Mouse (Mus musculus) liver, embryonic 15.5 days (tissue): ENCODE measurements around the gene Rpia. TPM values are rescaled to one million over a fixed set of nuclear protein-coding genes. Genes with fewer than 3 reads are reported as not detected.

Source experiments
- ATAC-seq: fragments of 200-750 bp; cut with Nextera tagmentation; 2 replicates; pipeline ENCODE4 v1.8.0; 2017; ENCODE audit warnings: moderate number of reproducible peaks, mild to moderate bottlenecking, moderate library complexity; ENCODE audit not compliant: insufficient read depth
- H3K27ac ChIP-seq: fragments of 300-500 bp; sonication (generic); replicated peaks from 2 replicates; pipeline ENCODE4 v1.5.1; 2015; ENCODE audit warnings: mild to moderate bottlenecking, inconsistent platforms
- H3K27me3 ChIP-seq: fragments of 300-500 bp; sonication (generic); 2 replicates; pipeline ENCODE4 v1.6.1; 2015; ENCODE audit warnings: mild to moderate bottlenecking, inconsistent platforms
- H3K36me3 ChIP-seq: fragments of 300-500 bp; sonication (generic); replicated peaks from 2 replicates; pipeline ENCODE4 v1.6.1; 2015; ENCODE audit warnings: moderate library complexity, mild to moderate bottlenecking, inconsistent platforms
- H3K4me1 ChIP-seq: fragments of 300-500 bp; sonication (generic); replicated peaks from 2 replicates; pipeline ENCODE4 v1.6.1; 2015; ENCODE audit warnings: inconsistent platforms
- H3K4me2 ChIP-seq: fragments of 300-500 bp; sonication (generic); 2 replicates; pipeline ENCODE4 v1.6.1; 2015; ENCODE audit warnings: moderate library complexity, mild to moderate bottlenecking, inconsistent platforms
- H3K4me3 ChIP-seq: fragments of 300-500 bp; sonication (generic); replicated peaks from 2 replicates; pipeline ENCODE4 v1.5.1; 2015; ENCODE audit warnings: mild to moderate bottlenecking, inconsistent platforms
- H3K9ac ChIP-seq: fragments of 300-500 bp; sonication (generic); 2 replicates; pipeline ENCODE4 v1.6.1; 2015; ENCODE audit warnings: moderate library complexity, mild to moderate bottlenecking, inconsistent platforms
- H3K9me3 ChIP-seq: fragments of 300-500 bp; sonication (generic); replicated peaks from 2 replicates; pipeline ENCODE4 v1.6.1; 2016; ENCODE audit warnings: inconsistent platforms
- WGBS: fragments of 180-500 bp; shearing (Covaris S2); methylation state at CpG from one replicate; pipeline ENCODE4 v1.1.7; 2015; ENCODE audit warnings: mixed read lengths; ENCODE audit not compliant: insufficient replicate concordance; 5-methylcytosine and 5-hydroxymethylcytosine counted together
- polyA plus RNA-seq: library from polyadenylated mRNA; unstranded; fragments of >200 nt; fragmentation: Nextera tagmentation; extraction: Ambion mirVana; gene quantifications from 2 replicates; pipeline ENCODE4 v1.2.1, GENCODE M21; 2015

Rpia gene
- polyA plus RNA-seq, 1 experiment from 2014 or later, result 2.9 TPM

DNA sequence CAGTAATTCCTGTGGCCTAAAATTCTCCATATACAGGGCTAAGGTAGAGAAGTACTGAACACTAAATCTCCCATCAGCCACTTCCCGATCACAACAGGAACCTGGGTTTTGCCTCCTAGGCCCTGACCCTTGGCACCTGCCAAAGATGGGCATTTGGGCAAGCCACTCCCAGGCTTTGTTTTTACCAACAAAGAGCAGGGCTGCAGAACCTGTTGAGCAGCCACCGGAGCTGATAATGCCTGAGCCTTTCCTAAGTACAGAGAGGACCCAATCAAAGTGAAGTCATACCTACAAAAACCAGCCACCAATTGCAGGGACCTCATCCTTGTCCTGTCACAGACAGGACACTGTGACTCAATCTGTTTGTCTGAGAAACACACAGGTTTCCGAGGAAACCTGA is 7.2 kb downstream of the Rpia start:
- Histone ChIP-seq H3K9me3 (no peaks in the 10 kb centered on the region), H3K36me3 (peaks cover 54% of the 10 kb centered on the region), H3K4me3 (no peak overlapping the region), H3K4me2 (no peak overlapping the region), H3K9ac (no peak overlapping the region), H3K27ac (no peak overlapping the region), H3K27me3 (no peaks in the 10 kb centered on the region), H3K4me1 (peaks cover 42% of the 10 kb centered on the region)
- ATAC-seq, result no peak
- 83% methylated on average over 3 of the region's 3 CpGs for WGBS

DNA sequence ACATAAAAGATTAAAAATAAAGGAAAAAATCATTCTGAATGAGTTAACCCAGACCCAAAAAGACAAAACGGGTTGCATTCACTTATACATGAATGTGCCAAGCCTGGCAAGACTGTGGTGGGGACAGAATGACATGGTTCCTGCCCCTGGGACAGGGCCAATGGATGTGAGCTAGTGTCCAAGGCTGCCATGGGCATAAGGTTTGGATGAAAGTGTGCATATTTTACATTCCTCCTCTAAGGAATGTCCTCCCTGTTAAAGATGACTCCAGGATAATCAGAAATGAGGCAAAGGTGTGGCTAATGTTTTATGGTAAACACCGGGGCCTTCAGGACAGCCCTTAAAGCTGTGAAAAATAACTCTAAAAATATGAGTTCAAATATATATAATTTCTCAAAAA is 10.7 kb downstream of the Rpia start:
- no peak overlapping the region for H3K9ac ChIP-seq
- no peak overlapping the region for H3K4me2 ChIP-seq
- 88% methylated on average over 2 of the region's 2 CpGs for WGBS
- no peak overlapping the region for H3K4me3 ChIP-seq
- no peaks in the 10 kb centered on the region for H3K9me3 ChIP-seq
- H3K36me3 ChIP-seq, result peaks cover 55% of the 10 kb centered on the region
- no peak for ATAC-seq
- peaks cover 25% of the 10 kb centered on the region for H3K4me1 ChIP-seq
- no peaks in the 10 kb centered on the region for H3K27me3 ChIP-seq
- no peak overlapping the region for H3K27ac ChIP-seq

- no peak overlapping the region for H3K4me2 ChIP-seq
- no peaks in the 10 kb centered on the region for H3K27me3 ChIP-seq
- H3K36me3 ChIP-seq, result peaks cover 82% of the 10 kb centered on the region
- H3K4me1 ChIP-seq, result peaks cover 15% of the 10 kb centered on the region
- H3K9me3 ChIP-seq, result no peaks in the 10 kb centered on the region
- H3K27ac ChIP-seq, result no peak overlapping the region
- no peak overlapping the region for H3K9ac ChIP-seq
- no peak for ATAC-seq
- H3K4me3 ChIP-seq, result no peak overlapping the region
- WGBS, result 82% methylated on average over 2 of the region's 2 CpGs
Measured at GRCm38 (mm10) chr6:70774372-70774771, 17.7 kb downstream of the Rpia start.

DNA sequence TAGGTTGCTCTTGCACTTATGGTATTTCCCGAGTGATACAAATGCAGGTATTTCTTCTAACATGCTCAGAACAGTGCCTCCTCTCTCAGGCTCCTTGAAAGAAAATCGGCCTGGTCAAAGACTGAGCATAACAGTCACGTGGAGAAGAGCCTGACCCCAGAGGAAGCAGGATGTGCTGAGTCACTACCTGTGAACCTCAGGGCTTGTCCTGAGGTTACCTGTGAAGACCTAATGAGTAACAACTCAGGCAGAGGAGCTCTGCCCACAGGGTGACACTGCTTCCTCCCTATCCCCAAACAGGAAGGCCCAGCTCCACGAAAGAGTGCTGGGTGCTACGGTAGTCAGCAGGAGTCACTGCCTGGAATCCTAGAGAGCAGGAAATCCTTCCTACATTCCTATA is 18.3 kb downstream of the Rpia start:
- no peak overlapping the region for H3K4me2 ChIP-seq
- no peak overlapping the region for H3K4me3 ChIP-seq
- peaks cover 11% of the 10 kb centered on the region for H3K4me1 ChIP-seq
- H3K36me3 ChIP-seq, result peaks cover 88% of the 10 kb centered on the region
- 46% methylated on average over 5 of the region's 5 CpGs for WGBS
- H3K27ac ChIP-seq, result no peak overlapping the region
- no peak for ATAC-seq
- H3K9me3 ChIP-seq, result no peaks in the 10 kb centered on the region
- no peaks in the 10 kb centered on the region for H3K27me3 ChIP-seq
- no peak overlapping the region for H3K9ac ChIP-seq

DNA sequence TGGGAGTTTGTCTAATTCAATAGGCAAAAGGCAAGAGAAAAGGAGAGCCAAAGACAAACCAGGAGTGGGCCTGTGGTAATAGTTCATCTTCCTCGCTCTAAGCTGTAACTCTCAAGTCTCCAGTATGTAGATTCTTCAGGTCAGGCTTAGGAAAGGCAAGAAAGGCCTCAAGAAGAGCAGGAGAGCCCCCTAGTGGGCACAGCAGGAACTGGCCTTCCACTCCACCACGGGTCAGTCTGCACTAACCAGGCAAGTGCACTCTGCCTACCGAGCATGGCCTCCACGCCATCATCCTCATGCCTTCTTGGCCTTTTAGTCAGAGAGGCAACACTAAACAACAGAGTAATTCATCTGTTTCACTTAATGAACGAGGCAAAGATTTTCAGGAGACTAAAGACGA is 23.3 kb downstream of the Rpia start:
- Histone ChIP-seq H3K4me2 (no peak overlapping the region), H3K27ac (no peak overlapping the region), H3K9ac (no peak overlapping the region), H3K27me3 (no peaks in the 10 kb centered on the region), H3K36me3 (peaks cover 90% of the 10 kb centered on the region), H3K4me3 (no peak overlapping the region), H3K9me3 (no peaks in the 10 kb centered on the region), H3K4me1 (no peaks in the 10 kb centered on the region)
- peak; percentile 40; the same call in 1 of the 2 replicates for ATAC-seq
- 36% methylated on average over 6 of the region's 6 CpGs for WGBS

DNA sequence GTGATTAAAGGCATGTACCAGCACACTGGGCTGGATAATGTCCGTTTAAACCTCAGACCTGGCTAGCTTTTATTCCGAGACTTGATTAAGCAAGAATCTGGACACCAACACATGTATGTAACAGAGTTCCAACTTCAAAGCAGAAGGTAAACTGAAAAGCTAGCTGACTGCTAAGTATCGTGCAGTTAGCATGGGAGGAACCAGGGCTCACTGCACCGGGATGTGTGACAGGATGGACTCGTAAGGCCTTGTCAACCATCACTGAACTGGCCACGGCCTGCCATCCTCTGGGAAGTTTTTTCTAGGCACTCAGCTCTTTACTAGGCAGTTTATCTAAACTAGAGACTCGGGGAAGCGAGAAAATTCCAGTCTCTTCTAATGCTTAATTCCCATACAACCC is 27.0 kb downstream of the Rpia start:
- H3K36me3 ChIP-seq, result peaks cover 53% of the 10 kb centered on the region
- no peak overlapping the region for H3K4me3 ChIP-seq
- H3K27ac ChIP-seq, result no peak overlapping the region
- H3K27me3 ChIP-seq, result no peaks in the 10 kb centered on the region
- H3K4me2 ChIP-seq, result no peak overlapping the region
- no peaks in the 10 kb centered on the region for H3K9me3 ChIP-seq
- no peaks in the 10 kb centered on the region for H3K4me1 ChIP-seq
- ATAC-seq, result no peak
- WGBS, result 80% methylated on average over 8 of the region's 8 CpGs
- H3K9ac ChIP-seq, result no peak overlapping the region

- Histone ChIP-seq H3K9ac (no peak overlapping the region), H3K4me2 (no peak overlapping the region), H3K27ac (no peak overlapping the region), H3K4me3 (no peak overlapping the region), H3K27me3 (no peaks in the 10 kb centered on the region), H3K9me3 (no peaks in the 10 kb centered on the region), H3K4me1 (no peaks in the 10 kb centered on the region), H3K36me3 (peaks cover 48% of the 10 kb centered on the region)
- WGBS, result 76% methylated on average over 5 of the region's 5 CpGs
- no peak for ATAC-seq
Measured at GRCm38 (mm10) chr6:70764551-70764950, 27.5 kb downstream of the Rpia start.

DNA sequence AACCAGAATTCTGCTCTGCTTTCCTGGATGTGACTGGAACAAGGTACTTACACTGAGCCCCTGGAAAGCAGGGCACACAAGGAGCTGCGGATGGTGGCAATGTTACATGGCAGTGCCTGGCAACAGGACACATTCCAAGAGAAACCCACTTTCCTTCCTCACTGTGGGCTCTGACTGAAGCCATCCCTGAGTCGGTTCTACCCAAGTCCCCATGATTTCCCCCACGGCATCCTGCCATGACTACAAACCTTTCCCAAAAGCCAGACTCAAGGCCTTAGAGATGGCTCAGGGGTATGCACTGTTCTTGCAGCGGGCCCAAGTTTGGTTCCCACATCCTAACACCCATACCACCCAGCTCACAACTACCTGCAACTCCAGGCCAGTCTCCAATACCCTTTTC is 28.2 kb downstream of the Rpia start:
- no peaks in the 10 kb centered on the region for H3K4me1 ChIP-seq
- no peak overlapping the region for H3K4me3 ChIP-seq
- H3K27ac ChIP-seq, result no peak overlapping the region
- ATAC-seq, result no peak
- no peaks in the 10 kb centered on the region for H3K9me3 ChIP-seq
- H3K9ac ChIP-seq, result no peak overlapping the region
- no peak overlapping the region for H3K4me2 ChIP-seq
- H3K36me3 ChIP-seq, result peaks cover 41% of the 10 kb centered on the region
- 83% methylated on average over 4 of the region's 4 CpGs for WGBS
- no peaks in the 10 kb centered on the region for H3K27me3 ChIP-seq

DNA sequence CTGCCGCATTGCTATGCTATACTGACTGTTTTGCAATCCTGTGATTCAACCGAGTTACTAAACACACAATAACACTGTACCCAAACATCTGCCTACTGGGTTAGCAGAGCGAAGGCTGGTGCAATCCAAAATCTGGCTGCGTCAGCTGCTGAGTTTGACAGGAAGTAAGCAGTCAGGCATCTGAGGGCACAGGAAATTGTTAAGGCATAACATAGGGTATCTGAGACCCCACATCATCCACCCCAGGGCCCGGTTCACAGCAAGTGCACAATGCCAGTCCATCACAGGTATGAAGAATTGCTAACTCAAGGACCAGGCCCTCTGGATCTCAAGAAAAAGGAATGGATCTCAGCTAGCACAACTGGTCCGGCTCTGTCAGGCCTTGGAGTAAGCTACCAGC is 29.4 kb downstream of the Rpia start:
- Histone ChIP-seq H3K4me3 (no peak overlapping the region), H3K9me3 (no peaks in the 10 kb centered on the region), H3K27ac (no peak overlapping the region), H3K4me1 (no peaks in the 10 kb centered on the region), H3K9ac (no peak overlapping the region), H3K27me3 (no peaks in the 10 kb centered on the region), H3K4me2 (no peak overlapping the region), H3K36me3 (peaks cover 29% of the 10 kb centered on the region)
- WGBS, result 60% methylated on average over 6 of the region's 6 CpGs
- ATAC-seq, result no peak

GRCm38 (mm10) chr6:70760951-70761350 is 31.1 kb downstream of the Rpia start:
- H3K36me3 ChIP-seq, result peaks cover 12% of the 10 kb centered on the region
- no peaks in the 10 kb centered on the region for H3K4me1 ChIP-seq

DNA sequence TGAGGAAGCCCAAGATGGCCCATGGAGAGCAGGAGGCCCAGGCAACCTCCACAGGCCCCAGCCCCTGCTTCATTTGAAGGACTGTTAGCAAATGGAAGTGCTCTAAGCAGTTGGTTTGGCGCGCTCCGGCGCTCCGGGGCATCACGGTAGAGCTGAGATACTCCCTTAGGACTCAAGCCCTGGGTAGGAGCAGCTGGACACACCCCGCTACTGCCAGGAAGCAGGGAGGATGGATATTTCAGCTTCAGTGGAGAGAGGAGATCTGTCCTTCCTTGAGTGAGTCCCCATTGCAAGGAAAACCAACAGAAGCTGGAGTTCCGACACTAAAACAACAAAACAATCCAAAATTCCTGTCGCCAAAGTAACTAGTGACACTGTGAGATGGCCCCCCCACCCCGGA is 37.2 kb downstream of the Rpia start:
- ATAC-seq, result no peak
- Histone ChIP-seq H3K4me2 (no peak overlapping the region), H3K27ac (no peak overlapping the region), H3K9me3 (no peaks in the 10 kb centered on the region), H3K4me3 (no peak overlapping the region), H3K27me3 (no peaks in the 10 kb centered on the region), H3K9ac (no peak overlapping the region), H3K36me3 (no peaks in the 10 kb centered on the region), H3K4me1 (peaks cover 14% of the 10 kb centered on the region)
- 84% methylated on average over 10 of the region's 10 CpGs for WGBS

More at GRCm38 (mm10) chr6:70760951-70761350, 31.1 kb downstream of the Rpia start:
- ATAC-seq, result no peak
- WGBS, result 66% methylated on average over 4 of the region's 4 CpGs
- H3K27ac ChIP-seq, result no peak overlapping the region
- no peak overlapping the region for H3K4me3 ChIP-seq
- no peak overlapping the region for H3K4me2 ChIP-seq
- H3K9me3 ChIP-seq, result no peaks in the 10 kb centered on the region
- H3K27me3 ChIP-seq, result no peaks in the 10 kb centered on the region
- no peak overlapping the region for H3K9ac ChIP-seq

GRCm38 (mm10) chr6:70752351-70752750 is 39.7 kb downstream of the Rpia start:
- H3K27ac ChIP-seq, result peak overlapping the region; percentile 52
- peaks cover 14% of the 10 kb centered on the region for H3K4me1 ChIP-seq
- no peaks in the 10 kb centered on the region for H3K36me3 ChIP-seq
- WGBS, result 12% methylated on average over 8 of the region's 8 CpGs
- peak; percentile 77 for ATAC-seq
- no peak overlapping the region for H3K9ac ChIP-seq
- no peaks in the 10 kb centered on the region for H3K27me3 ChIP-seq
- H3K9me3 ChIP-seq, result no peaks in the 10 kb centered on the region
- H3K4me2 ChIP-seq, result peak overlapping the region; percentile 57
- peak overlapping the region; percentile 14; the same call in 1 of the 2 replicates for H3K4me3 ChIP-seq
